Mouse (Mus musculus): ENCODE measurements at regions not wholly inside any gene's neighbourhood (a gene's known extent, or its start where the extent isn't known, plus 50 kb on each side); places are given as distances from the start of the nearest gene placed in this dataset.

GRCm38 (mm10) chr3:148429012-148429865 lies 561.1 kb downstream of the Adgrl2 start:
- ATAC-seq, result no peak

GRCm38 (mm10) chr3:148424089-148424488 lies 566.3 kb downstream of the Adgrl2 start:
- no peak for ATAC-seq

GRCm38 (mm10) chr3:148423383-148423782 lies 567.0 kb downstream of the Adgrl2 start:
- ATAC-seq, result no peak

- no peak for ATAC-seq
Observed at GRCm38 (mm10) chr3:148422720-148423119, 567.6 kb downstream of the Adgrl2 start.

- ATAC-seq, result no peak
Observed at GRCm38 (mm10) chr3:148422205-148422604, 568.1 kb downstream of the Adgrl2 start.

GRCm38 (mm10) chr3:148420303-148420702 lies 570.1 kb downstream of the Adgrl2 start:
- no peak for ATAC-seq

- ATAC-seq, result peak; percentile 56
Observed at GRCm38 (mm10) chr3:148419462-148420074, 570.8 kb downstream of the Adgrl2 start.

- no peak for ATAC-seq
Observed at GRCm38 (mm10) chr3:148418067-148418466, 572.3 kb downstream of the Adgrl2 start.

- no peak for ATAC-seq
Observed at GRCm38 (mm10) chr3:148415443-148415842, 574.9 kb downstream of the Adgrl2 start.

- ATAC-seq, result peak; percentile 32
Observed at GRCm38 (mm10) chr3:148413027-148413426, 577.3 kb downstream of the Adgrl2 start.

- ATAC-seq, result peak; percentile 56
Observed at GRCm38 (mm10) chr3:148412191-148412590, 578.2 kb downstream of the Adgrl2 start.

- no peak for ATAC-seq
Observed at GRCm38 (mm10) chr3:148398349-148398748, 592.0 kb downstream of the Adgrl2 start.

- no peak for ATAC-seq
Observed at GRCm38 (mm10) chr3:148387550-148387949, 602.8 kb downstream of the Adgrl2 start.

GRCm38 (mm10) chr3:148385712-148386111 lies 604.6 kb downstream of the Adgrl2 start:
- ATAC-seq, result no peak

GRCm38 (mm10) chr3:148381057-148381456 lies 609.3 kb downstream of the Adgrl2 start:
- no peak for ATAC-seq

GRCm38 (mm10) chr3:148363331-148363730 lies 627.0 kb downstream of the Adgrl2 start:
- no peak for ATAC-seq

- ATAC-seq, result no peak
Observed at GRCm38 (mm10) chr3:148362453-148362864, 627.9 kb downstream of the Adgrl2 start.

GRCm38 (mm10) chr3:148343633-148344361 lies 646.6 kb downstream of the Adgrl2 start:
- no peak for ATAC-seq

GRCm38 (mm10) chr3:148343256-148343632 lies 647.1 kb downstream of the Adgrl2 start:
- no peak for ATAC-seq

- ATAC-seq, result no peak
Observed at GRCm38 (mm10) chr3:148339258-148339657, 651.1 kb downstream of the Adgrl2 start.

- no peak for ATAC-seq
Observed at GRCm38 (mm10) chr3:148336640-148337039, 653.7 kb downstream of the Adgrl2 start.

GRCm38 (mm10) chr3:148336091-148336511 lies 654.3 kb downstream of the Adgrl2 start:
- no peak for ATAC-seq

GRCm38 (mm10) chr3:148335654-148336053 lies 654.7 kb downstream of the Adgrl2 start:
- ATAC-seq, result no peak
